Mouse (Mus musculus): ENCODE measurements around the gene Hs6st3.

- TF ChIP-seq CTCF (IDR thresholded peaks at IDR 0.05; ENCODE audit: control insufficient read depth, insufficient read depth, low read length), result no peak
- no peak for TF ChIP-seq POLR2A (IDR thresholded peaks at IDR 0.05; ENCODE audit: borderline replicate concordance, control insufficient read depth, low read depth, low read length)
These were observed 602 bp downstream of the Hs6st3 start for GRCm38 (mm10) chr14:119138786-119139100.
